Mouse (Mus musculus) liver, postnatal 0 days (tissue): ENCODE measurements around the gene Agbl4. TPM values are rescaled to one million over a fixed set of nuclear protein-coding genes. Genes with fewer than 3 reads are reported as not detected.

ENCODE experiments used
- ATAC-seq: fragments of 200-750 bp; cut with Nextera tagmentation; 2 replicates; pipeline ENCODE4 v1.8.0; 2017; ENCODE audit warnings: mild to moderate bottlenecking, moderate library complexity
- DNase-seq: peaks from one replicate; pipeline ENCODE4 v3.0.0-alpha.2; 2016
- H3K27ac ChIP-seq: fragments of 300-500 bp; sonication (generic); 2 replicates; pipeline ENCODE4 v1.5.1; 2014; ENCODE audit warnings: antibody characterized with exemption, moderate library complexity, mild to moderate bottlenecking, low read depth
- H3K27me3 ChIP-seq: fragments of 300-500 bp; sonication (generic); 2 replicates; pipeline ENCODE4 v1.6.1; 2014; ENCODE audit warnings: low read length, control low read depth, mixed read lengths; ENCODE audit not compliant: insufficient read depth
- H3K36me3 ChIP-seq: fragments of 300-500 bp; sonication (generic); replicated peaks from 2 replicates; pipeline ENCODE4 v1.6.1; 2014; ENCODE audit warnings: mild to moderate bottlenecking, control low read depth, low read length, moderate library complexity, mixed read lengths; ENCODE audit not compliant: insufficient read depth
- H3K4me1 ChIP-seq: fragments of 300-500 bp; sonication (generic); 2 replicates; pipeline ENCODE4 v1.6.1; 2014; ENCODE audit warnings: antibody characterized with exemption, mild to moderate bottlenecking, control low read depth; ENCODE audit not compliant: insufficient read depth
- H3K4me2 ChIP-seq: fragments of 300-500 bp; sonication (generic); 2 replicates; pipeline ENCODE4 v1.6.1; 2014; ENCODE audit warnings: low read depth, mild to moderate bottlenecking, low read length, moderate library complexity, mixed read lengths
- H3K4me3 ChIP-seq: fragments of 300-500 bp; sonication (generic); 2 replicates; pipeline ENCODE4 v1.5.1; 2014; ENCODE audit warnings: low read depth, low read length
- H3K9ac ChIP-seq: fragments of 300-500 bp; sonication (generic); replicated peaks from 2 replicates; pipeline ENCODE4 v1.6.1; 2014; ENCODE audit warnings: mild to moderate bottlenecking, moderate library complexity
- H3K9me3 ChIP-seq: fragments of 300-500 bp; sonication (generic); 2 replicates; pipeline ENCODE4 v1.6.1; 2016; ENCODE audit warnings: mild to moderate bottlenecking, control low read depth, low read length, mixed read lengths
- CTCF ChIP-seq: sonication (generic); IDR thresholded peaks from 2 replicates; pipeline ENCODE4 v1.5.1; 2016; ENCODE audit warnings: antibody characterized with exemption, low read depth
- EP300 ChIP-seq: IDR thresholded peaks from 2 replicates; pipeline ENCODE4 v1.6.1; 2016; ENCODE audit warnings: antibody characterized with exemption, low read depth, mild to moderate bottlenecking
- WGBS: fragments of 180-500 bp; shearing (Covaris S2); extraction: QIAGEN DNeasy Blood & Tissue Kit; methylation state at CpG from one replicate; pipeline ENCODE4 v1.1.7; 2014; ENCODE audit not compliant: insufficient replicate concordance; 5-methylcytosine and 5-hydroxymethylcytosine counted together
- polyA plus RNA-seq: library from polyadenylated mRNA; unstranded; fragments of >200 nt; fragmentation: Nextera tagmentation; extraction: Ambion mirVana; gene quantifications from 2 replicates; pipeline ENCODE4 v1.2.1, GENCODE M21; 2015

Gene Agbl4
- polyA plus RNA-seq, 1 experiment from 2014 or later = not detected

DNA sequence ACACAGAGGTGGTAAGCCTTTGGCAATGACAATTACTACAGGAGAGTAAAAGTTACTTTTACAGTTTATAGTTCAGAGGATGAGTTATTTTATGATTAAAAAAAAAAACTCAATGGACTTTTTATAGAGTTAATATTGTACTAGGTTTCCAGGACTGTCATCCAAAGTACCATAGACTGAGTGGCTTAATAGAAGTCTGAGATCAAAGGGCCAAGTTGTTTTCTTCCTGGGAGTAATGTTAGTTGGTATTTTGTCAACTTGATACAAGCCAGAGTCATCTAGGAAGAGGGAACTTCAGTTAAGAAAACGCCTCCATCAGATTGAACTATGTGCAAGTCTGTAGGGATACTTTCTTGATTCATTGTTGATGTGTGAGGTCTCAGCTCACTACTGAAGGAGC, 1303.9 kb downstream of the Agbl4 start:
- 44% methylated on average over 1 of the region's 1 CpGs for WGBS
- no peak for ATAC-seq
- no peak overlapping the region for H3K27ac ChIP-seq
- H3K4me2 ChIP-seq = no peak overlapping the region
- no peaks in the 10 kb centered on the region for H3K27me3 ChIP-seq
- TF ChIP-seq CTCF = no peak
- TF ChIP-seq EP300 = no peak
- no peak overlapping the region for H3K9ac ChIP-seq
- no peaks in the 10 kb centered on the region for H3K36me3 ChIP-seq
- no peak for DNase-seq
- H3K4me3 ChIP-seq = no peak overlapping the region
- no peaks in the 10 kb centered on the region for H3K4me1 ChIP-seq
- H3K9me3 ChIP-seq = no peaks in the 10 kb centered on the region

DNA sequence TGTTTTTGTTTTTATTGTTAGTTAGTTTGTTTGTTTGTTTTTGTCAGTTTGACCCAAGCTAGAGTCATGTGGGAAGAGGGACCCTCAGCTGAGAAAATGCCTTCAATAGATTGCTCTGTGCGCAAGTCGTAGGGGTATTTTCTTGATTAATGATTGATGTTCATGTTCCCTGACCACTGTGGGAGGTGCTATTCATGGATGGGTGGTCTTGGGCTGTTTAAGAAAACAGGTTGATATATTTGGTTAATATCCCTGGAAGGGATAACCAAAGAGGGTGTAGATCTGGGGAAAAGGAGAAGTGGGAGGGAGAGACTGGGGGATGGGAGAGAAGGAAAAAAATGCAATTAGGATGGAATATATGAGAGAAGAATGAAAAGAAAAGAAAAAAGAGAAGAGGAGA, 1306.7 kb downstream of the Agbl4 start:
- H3K9me3 ChIP-seq = no peaks in the 10 kb centered on the region
- H3K27ac ChIP-seq = no peak overlapping the region
- no peaks in the 10 kb centered on the region for H3K27me3 ChIP-seq
- TF ChIP-seq CTCF = no peak
- no peak for TF ChIP-seq EP300
- 82% methylated on average over 2 of the region's 2 CpGs for WGBS
- no peak overlapping the region for H3K9ac ChIP-seq
- H3K4me3 ChIP-seq = no peak overlapping the region
- H3K4me2 ChIP-seq = no peak overlapping the region
- H3K36me3 ChIP-seq = no peaks in the 10 kb centered on the region
- no peaks in the 10 kb centered on the region for H3K4me1 ChIP-seq
- ATAC-seq (no peak), DNase-seq (no peak)

GRCm38 (mm10) chr4:111704975-111705374, 1307.5 kb downstream of the Agbl4 start:
- no peak for TF ChIP-seq CTCF
- H3K36me3 ChIP-seq = no peaks in the 10 kb centered on the region
- H3K4me3 ChIP-seq = no peak overlapping the region
- WGBS = 69% methylated on average over 3 of the region's 3 CpGs
- H3K27ac ChIP-seq = no peak overlapping the region
- H3K4me1 ChIP-seq = no peaks in the 10 kb centered on the region
- no peaks in the 10 kb centered on the region for H3K27me3 ChIP-seq
- no peak for DNase-seq
- no peaks in the 10 kb centered on the region for H3K9me3 ChIP-seq
- ATAC-seq = no peak
- H3K4me2 ChIP-seq = no peak overlapping the region
- H3K9ac ChIP-seq = no peak overlapping the region

Other genes with a start within 250 kb of the Agbl4 start
- 0.09 TPM in 1 of 2 replicates, not detected in the other for gene Elavl4, start 45.8 kb upstream of the Agbl4 start, polyA plus RNA-seq